Comparison of ENCODE assay signal across 10 mouse cellular contexts in the genomic region with DNA sequence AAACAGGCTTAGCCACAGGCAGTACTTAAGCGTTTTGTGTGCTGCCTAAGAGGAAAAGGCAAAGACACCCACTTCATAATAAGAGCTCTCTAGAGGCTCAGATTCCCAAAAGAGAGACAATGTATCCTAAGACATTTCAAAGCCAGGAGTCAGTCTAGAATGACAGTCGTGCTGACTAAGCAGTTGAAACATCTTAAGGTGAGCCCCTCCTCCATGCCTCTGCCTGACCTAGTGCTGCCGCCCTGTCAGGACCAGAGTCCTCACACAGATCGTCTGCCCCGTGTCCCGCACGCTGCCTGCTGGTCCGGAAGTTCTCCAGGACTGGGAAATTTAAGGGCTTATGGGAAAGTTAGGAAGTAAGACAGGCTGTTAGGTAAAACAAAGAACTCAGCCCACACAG. TPM values are rescaled to one million over a fixed set of nuclear protein-coding genes. Genes with fewer than 3 reads are reported as not detected.
DNase-seq lines count a peak whose midpoint lies in the region; ATAC-seq lines count a peak whose summit lies in the region.
"Had no signal": no experiment of that assay in that cellular context is flagged by ENCODE, and none has a peak within 500 bp of the region (broad histone marks: within the 10 kb centered on the region; RNA-seq: fewer than 3 reads in every experiment).

No protein-coding gene starts in this region.

- peaks cover 4% of the 10 kb centered on the region; the same call in 1 of the 2 replicates for H3K27me3 ChIP-seq in kidney, embryonic 14.5 days (ENCODE audit: control insufficient read depth, insufficient read depth, low read length)
- H3K27me3 ChIP-seq in embryonic facial prominence, embryonic 15.5 days, result peaks cover 6% of the 10 kb centered on the region; the same call in 1 of the 2 replicates
- peaks cover 5% of the 10 kb centered on the region; the same call in 1 of the 2 replicates for H3K27me3 ChIP-seq in neural tube, embryonic 12.5 days (replicated peaks)

- no peaks in the 10 kb centered on the region for H3K36me3 ChIP-seq in kidney, embryonic 14.5 days (ENCODE audit: control insufficient read depth, insufficient read depth, low read length)
- no peaks in the 10 kb centered on the region for H3K36me3 ChIP-seq in embryonic facial prominence, embryonic 15.5 days
- no peaks in the 10 kb centered on the region for H3K36me3 ChIP-seq in neural tube, embryonic 12.5 days

- H3K9me3 ChIP-seq in kidney, embryonic 14.5 days (ENCODE audit: control insufficient read depth, low read length), result no peaks in the 10 kb centered on the region
- H3K9me3 ChIP-seq in embryonic facial prominence, embryonic 15.5 days (replicated peaks), result no peaks in the 10 kb centered on the region
- H3K9me3 ChIP-seq in neural tube, embryonic 12.5 days, result no peaks in the 10 kb centered on the region

- H3K4me1 ChIP-seq in kidney, embryonic 14.5 days (ENCODE audit: control insufficient read depth, insufficient read depth, low read length), result peaks cover 25% of the 10 kb centered on the region
- H3K4me1 ChIP-seq in embryonic facial prominence, embryonic 15.5 days, result peaks cover 31% of the 10 kb centered on the region
- H3K4me1 ChIP-seq in neural tube, embryonic 12.5 days, result peaks cover 27% of the 10 kb centered on the region

- peak overlapping the region; percentile 65; the same call in 1 of the 2 replicates for H3K27ac ChIP-seq in kidney, embryonic 14.5 days (ENCODE audit: low read depth, low read length)
- H3K27ac ChIP-seq in embryonic facial prominence, embryonic 15.5 days (replicated peaks), result peak overlapping the region; percentile 86
- no peak overlapping the region for H3K27ac ChIP-seq in neural tube, embryonic 12.5 days

- H3K4me2 ChIP-seq in kidney, embryonic 14.5 days (replicated peaks; ENCODE audit: low read depth, low read length), result peak overlapping the region; percentile 32
- 0 out of 2 replicates have a peak overlapping the region, but pooled peaks have one; percentile 34 for H3K4me2 ChIP-seq in embryonic facial prominence, embryonic 15.5 days (replicated peaks)
- peak overlapping the region; percentile 24; the same call in 1 of the 2 replicates for H3K4me2 ChIP-seq in neural tube, embryonic 12.5 days (replicated peaks)

- ATAC-seq in kidney, embryonic 14.5 days (ENCODE audit: low FRiP score, low TSS enrichment), result peak; percentile 14; the same call in 1 of the 2 replicates
- no peak for ATAC-seq in embryonic facial prominence, embryonic 15.5 days (ENCODE audit: insufficient number of reproducible peaks, low FRiP score, low TSS enrichment, low read depth)
- ATAC-seq in neural tube, embryonic 12.5 days (ENCODE audit: low FRiP score, low read depth), result no peak

- peak overlapping the region; percentile 3; the same call in 1 of the 2 replicates for H3K4me3 ChIP-seq in kidney, embryonic 14.5 days (ENCODE audit: low read length)
- no peak overlapping the region for H3K4me3 ChIP-seq in embryonic facial prominence, embryonic 15.5 days (replicated peaks)
- H3K4me3 ChIP-seq in neural tube, embryonic 12.5 days, result no peak overlapping the region

- WGBS in kidney, embryonic 14.5 days, result under 1% methylated on average over 8 of the region's 8 CpGs
- 4% methylated on average over 8 of the region's 8 CpGs for WGBS in embryonic facial prominence, embryonic 15.5 days
- WGBS in neural tube, embryonic 12.5 days, result 2% methylated on average over 8 of the region's 8 CpGs

- peak overlapping the region; percentile 29; the same call in 1 of the 2 replicates for H3K9ac ChIP-seq in kidney, embryonic 14.5 days (ENCODE audit: low read depth, low read length)
- no peak overlapping the region for H3K9ac ChIP-seq in embryonic facial prominence, embryonic 15.5 days
- no peak overlapping the region for H3K9ac ChIP-seq in neural tube, embryonic 12.5 days

- no peak for DNase-seq in kidney, adult 9 months
- peak; percentile 40 for DNase-seq in brain, adult 2 months (ENCODE audit: low read depth, low spot score)
- no peak for DNase-seq in gastrocnemius, postnatal 10 days
- DNase-seq in urinary bladder, postnatal 10 days (ENCODE audit: low spot score), result no peak
- DNase-seq in adrenal gland, postnatal 14 days, result no peak
- DNase-seq: heart, postnatal 4 days; left cerebral cortex, postnatal 4 days had no signal

RNA-seq across cellular contexts. Expression of gene Wscd2, which starts 22.4 kb away (rescaled TPM):
- polyA plus RNA-seq in kidney, embryonic 14.5 days (2014; fragmentation: Nextera tagmentation; extraction: Ambion mirVana), result 2.5 and 3.7 TPM in 2 replicates
- 13.2 and 14.7 TPM in 2 replicates for polyA plus RNA-seq in embryonic facial prominence, embryonic 15.5 days (2015; fragmentation: Nextera tagmentation; extraction: Ambion mirVana)
- 16.5 and 19.2 TPM in 2 replicates for polyA plus RNA-seq in neural tube, embryonic 12.5 days (2016; fragmentation: Nextera tagmentation; extraction: Ambion mirVana)
- total RNA-seq in gastrocnemius, postnatal 10 days (2021), result under 1 TPM; 0.94 to 0.99 TPM
- 5.1 and 6.5 TPM in 2 replicates for total RNA-seq in adrenal gland, postnatal 14 days (2021)
